Mouse (Mus musculus) midbrain, embryonic 13.5 days (tissue): ENCODE measurements around the gene Cln5. TPM values are rescaled to one million over a fixed set of nuclear protein-coding genes. Genes with fewer than 3 reads are reported as not detected.

Source experiments
- polyA plus RNA-seq: library from polyadenylated mRNA; unstranded; fragments of >200 nt; fragmentation: Nextera tagmentation; extraction: Ambion mirVana; gene quantifications from 2 replicates; pipeline ENCODE4 v1.2.1, GENCODE M21; 2015

Cln5 gene
- polyA plus RNA-seq, 1 experiment from 2014 or later = 13.8 TPM

Other genes with a start within 250 kb of the Cln5 start
- gene Kctd12, start 87.6 kb upstream of the Cln5 start, polyA plus RNA-seq = 8.0 and 10.6 TPM in 2 replicates
- gene Acod1, start 23.2 kb upstream of the Cln5 start, polyA plus RNA-seq = not detected in 2 replicates
- gene Fbxl3, start 29.4 kb downstream of the Cln5 start, polyA plus RNA-seq = 21.7 and 23.8 TPM in 2 replicates